Mouse (Mus musculus) c-Kit-negative CD71-positive TER-119-positive erythroid progenitor cells, embryonic 14.5 days (primary cell): ENCODE results near the gene Arhgap24.
"Not testable (repeated sequence)": the region's sequence is repeated elsewhere in the genome, so short reads cannot be mapped to it uniquely, and the experiment has no call there.

Experiments used
- DNase-seq: peaks from one replicate; pipeline ENCODE4 v3.0.0-alpha.2; 2013; ENCODE audit warnings: low read depth, low spot score

The Arhgap24 gene

GRCm38 (mm10) chr5:102875628-102876027, 394.4 kb downstream of the Arhgap24 start:
- no peak for DNase-seq

GRCm38 (mm10) chr5:102888482-102889162, 407.4 kb downstream of the Arhgap24 start:
- DNase-seq: no peak

GRCm38 (mm10) chr5:102889163-102889488, 407.9 kb downstream of the Arhgap24 start:
- DNase-seq: no peak

GRCm38 (mm10) chr5:102892226-102892625, 411.0 kb downstream of the Arhgap24 start:
- DNase-seq: no peak

GRCm38 (mm10) chr5:102898301-102898700, 417.1 kb downstream of the Arhgap24 start:
- no peak for DNase-seq

GRCm38 (mm10) chr5:102899680-102900215, 418.6 kb downstream of the Arhgap24 start:
- DNase-seq: no peak

- no peak for DNase-seq
These were observed 420.0 kb downstream of the Arhgap24 start for GRCm38 (mm10) chr5:102901176-102901575.

GRCm38 (mm10) chr5:102903487-102903886, 422.3 kb downstream of the Arhgap24 start:
- no peak for DNase-seq

- no peak for DNase-seq
These were observed 422.9 kb downstream of the Arhgap24 start for GRCm38 (mm10) chr5:102904066-102904465.

GRCm38 (mm10) chr5:102905441-102906211, 424.4 kb downstream of the Arhgap24 start:
- DNase-seq: no peak

- no peak for DNase-seq
These were observed 439.0 kb downstream of the Arhgap24 start for GRCm38 (mm10) chr5:102920199-102920598.

- DNase-seq: no peak
These were observed 445.6 kb downstream of the Arhgap24 start for GRCm38 (mm10) chr5:102926786-102927185.

- DNase-seq: no peak
These were observed 449.0 kb downstream of the Arhgap24 start for GRCm38 (mm10) chr5:102930161-102930560.

- not testable (repeated sequence) for DNase-seq
These were observed 462.9 kb downstream of the Arhgap24 start for GRCm38 (mm10) chr5:102943864-102944630.

- DNase-seq: no peak
These were observed 465.4 kb downstream of the Arhgap24 start for GRCm38 (mm10) chr5:102946625-102947024.

- DNase-seq: no peak
These were observed 466.0 kb downstream of the Arhgap24 start for GRCm38 (mm10) chr5:102947061-102947711.
